Mouse (Mus musculus) stomach, embryonic 14.5 days (tissue): ENCODE results near the gene Gucy2c. TPM values are rescaled to one million over a fixed set of nuclear protein-coding genes. Genes with fewer than 3 reads are reported as not detected.

ENCODE experiments used
- ATAC-seq: fragments of 200-750 bp; cut with Nextera tagmentation; 2 replicates; pipeline ENCODE4 v1.8.0; 2017; ENCODE audit warnings: low read depth, moderate TSS enrichment; ENCODE audit not compliant: insufficient number of reproducible peaks, insufficient read depth, low FRiP score
- H3K27ac ChIP-seq: fragments of 300-500 bp; sonication (generic); 2 replicates; pipeline ENCODE4 v1.5.1; 2014; ENCODE audit warnings: mild to moderate bottlenecking, low read length, moderate library complexity, mixed read lengths
- H3K27me3 ChIP-seq: fragments of 300-500 bp; sonication (generic); 2 replicates; pipeline ENCODE4 v1.6.1; 2014; ENCODE audit warnings: low read length, control low read depth, mixed read lengths; ENCODE audit not compliant: control insufficient read depth, insufficient read depth
- H3K36me3 ChIP-seq: fragments of 300-500 bp; sonication (generic); 2 replicates; pipeline ENCODE4 v1.6.1; 2014; ENCODE audit warnings: mild to moderate bottlenecking, control low read depth, low read length, moderate library complexity, mixed read lengths; ENCODE audit not compliant: control insufficient read depth, insufficient read depth
- H3K4me1 ChIP-seq: fragments of 300-500 bp; sonication (generic); 2 replicates; pipeline ENCODE4 v1.6.1; 2014; ENCODE audit warnings: low read length, control low read depth, mixed read lengths; ENCODE audit not compliant: control insufficient read depth, insufficient read depth
- H3K4me2 ChIP-seq: fragments of 300-500 bp; sonication (generic); replicated peaks from 2 replicates; pipeline ENCODE4 v1.6.1; 2014; ENCODE audit warnings: low read depth, low read length, control low read depth
- H3K4me3 ChIP-seq: fragments of 300-500 bp; sonication (generic); 2 replicates; pipeline ENCODE4 v1.5.1; 2014; ENCODE audit warnings: low read depth, low read length, control low read depth
- H3K9ac ChIP-seq: fragments of 300-500 bp; sonication (generic); replicated peaks from 2 replicates; pipeline ENCODE4 v1.6.1; 2014; ENCODE audit warnings: low read depth, mild to moderate bottlenecking, control low read depth, low read length, moderate library complexity, mixed read lengths
- H3K9me3 ChIP-seq: fragments of 300-500 bp; sonication (generic); 2 replicates; pipeline ENCODE4 v1.6.1; 2016; ENCODE audit warnings: low read depth, low read length, control low read depth; ENCODE audit not compliant: control insufficient read depth
- WGBS: fragments of 180-500 bp; shearing (Covaris S2); extraction: QIAGEN DNeasy Blood & Tissue Kit; methylation state at CpG from one replicate; pipeline ENCODE4 v1.1.7; 2014; 5-methylcytosine and 5-hydroxymethylcytosine counted together
- polyA plus RNA-seq: library from polyadenylated mRNA; unstranded; fragments of >200 nt; fragmentation: Nextera tagmentation; extraction: Ambion mirVana; gene quantifications from 2 replicates; pipeline ENCODE4 v1.2.1, GENCODE M21; 2014

Gucy2c gene
- polyA plus RNA-seq, 1 experiment from 2014 or later = 1.6 TPM

DNA sequence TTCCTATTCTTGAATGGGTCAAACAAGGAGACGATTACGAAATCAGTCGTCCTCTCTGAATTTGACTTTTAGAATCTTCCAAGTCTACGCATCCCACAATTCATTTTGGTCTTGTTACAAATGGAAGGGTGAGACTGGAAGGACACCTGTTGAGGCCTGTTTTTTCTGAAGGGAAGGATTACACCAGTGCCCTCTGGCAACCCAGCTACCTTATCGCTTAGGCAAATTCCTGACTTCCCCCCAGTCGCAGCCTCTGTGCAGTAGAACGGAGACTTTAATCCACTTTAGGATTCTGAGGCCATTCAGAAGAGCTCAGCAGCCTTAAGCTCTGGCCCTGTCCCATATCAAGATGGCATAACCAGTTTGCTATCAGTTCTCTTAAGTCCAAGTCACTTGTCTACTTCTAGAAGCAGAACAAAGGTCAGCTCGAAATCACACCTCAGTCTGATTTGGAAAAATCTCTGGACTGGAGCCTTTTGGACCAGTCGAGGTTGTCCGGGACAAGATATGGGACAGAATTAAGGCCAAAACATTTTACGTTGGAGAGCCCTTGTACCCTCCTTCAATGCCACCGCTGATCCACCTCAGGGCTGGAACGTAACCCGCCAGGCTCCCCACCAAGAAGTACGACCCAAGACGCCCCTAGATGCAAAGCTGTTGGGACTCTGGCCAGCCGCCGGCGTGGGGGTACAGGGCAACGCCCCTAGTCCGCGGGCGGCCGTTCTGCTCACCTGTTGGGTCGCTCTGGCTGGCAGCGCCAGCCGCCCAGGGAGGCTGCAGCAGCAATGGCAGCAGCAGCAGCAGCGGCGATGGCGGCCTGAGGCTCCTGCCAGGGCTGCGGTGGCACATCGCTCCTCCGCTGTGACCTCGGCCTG is 120.5 kb downstream of the Gucy2c start:
- peak overlapping the region; percentile 38; the same call in 1 of the 2 replicates for H3K9ac ChIP-seq
- H3K36me3 ChIP-seq = no peaks in the 10 kb centered on the region
- 23% methylated on average over 30 of the region's 34 CpGs for WGBS
- H3K9me3 ChIP-seq = no peaks in the 10 kb centered on the region
- H3K4me3 ChIP-seq = peak overlapping the region; percentile 25
- no peak overlapping the region for H3K27ac ChIP-seq
- H3K4me2 ChIP-seq = peak overlapping the region; percentile 59
- peaks cover 7% of the 10 kb centered on the region; the same call in 1 of the 2 replicates for H3K4me1 ChIP-seq
- peaks cover 15% of the 10 kb centered on the region for H3K27me3 ChIP-seq
- no peak for ATAC-seq

DNA sequence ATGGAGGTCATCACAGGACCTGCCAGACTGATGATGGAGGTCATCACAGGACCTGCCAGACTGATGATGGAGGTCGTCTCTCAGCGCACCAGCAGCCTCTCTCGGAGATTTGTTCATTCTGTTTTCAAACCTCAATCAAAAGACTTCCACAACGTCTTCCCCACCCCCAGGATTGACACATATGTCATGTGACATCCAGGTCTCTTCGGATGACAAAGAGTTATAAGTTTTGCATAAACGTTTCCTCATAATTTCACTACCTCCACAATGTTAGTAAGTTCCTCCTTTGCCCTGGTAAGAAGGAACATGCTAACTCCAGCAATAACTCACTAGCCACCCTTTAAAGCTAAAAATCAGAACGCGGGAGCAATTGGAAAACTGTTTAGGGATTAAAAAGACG is 122.3 kb downstream of the Gucy2c start:
- H3K4me1 ChIP-seq = peaks cover 7% of the 10 kb centered on the region; the same call in 1 of the 2 replicates
- no peaks in the 10 kb centered on the region for H3K36me3 ChIP-seq
- no peak overlapping the region for H3K9ac ChIP-seq
- no peak overlapping the region for H3K27ac ChIP-seq
- H3K9me3 ChIP-seq = no peaks in the 10 kb centered on the region
- H3K27me3 ChIP-seq = peaks cover 15% of the 10 kb centered on the region
- ATAC-seq = no peak
- H3K4me3 ChIP-seq = no peak overlapping the region
- whole genome bisulfite sequencing = 86% methylated on average over 9 of the region's 9 CpGs
- H3K4me2 ChIP-seq = no peak overlapping the region

DNA sequence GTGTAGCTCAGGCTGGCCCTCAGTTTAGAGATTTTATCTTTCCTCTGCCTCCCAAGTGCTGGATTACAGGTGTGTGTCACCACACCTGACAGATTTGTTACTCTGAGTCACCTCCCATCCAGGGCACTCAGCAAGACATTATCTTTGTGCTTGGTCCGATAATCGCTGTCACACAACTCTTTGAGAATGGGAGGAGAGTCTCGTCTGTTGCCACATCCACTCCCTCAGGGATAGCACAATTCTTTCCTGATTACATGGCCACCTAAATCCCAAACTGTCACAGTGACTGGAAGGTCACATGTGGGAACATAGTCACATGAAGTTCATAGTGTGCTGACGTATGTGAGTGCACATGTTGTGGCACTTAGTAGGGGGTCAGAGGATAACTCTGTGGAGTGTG is 123.3 kb downstream of the Gucy2c start:
- Histone ChIP-seq H3K4me1 (peaks cover 7% of the 10 kb centered on the region; the same call in 1 of the 2 replicates), H3K36me3 (no peaks in the 10 kb centered on the region), H3K4me2 (no peak overlapping the region), H3K9me3 (no peaks in the 10 kb centered on the region), H3K4me3 (no peak overlapping the region), H3K27me3 (peaks cover 15% of the 10 kb centered on the region), H3K27ac (no peak overlapping the region), H3K9ac (no peak overlapping the region)
- WGBS = 84% methylated on average over 4 of the region's 4 CpGs
- no peak for ATAC-seq

DNA sequence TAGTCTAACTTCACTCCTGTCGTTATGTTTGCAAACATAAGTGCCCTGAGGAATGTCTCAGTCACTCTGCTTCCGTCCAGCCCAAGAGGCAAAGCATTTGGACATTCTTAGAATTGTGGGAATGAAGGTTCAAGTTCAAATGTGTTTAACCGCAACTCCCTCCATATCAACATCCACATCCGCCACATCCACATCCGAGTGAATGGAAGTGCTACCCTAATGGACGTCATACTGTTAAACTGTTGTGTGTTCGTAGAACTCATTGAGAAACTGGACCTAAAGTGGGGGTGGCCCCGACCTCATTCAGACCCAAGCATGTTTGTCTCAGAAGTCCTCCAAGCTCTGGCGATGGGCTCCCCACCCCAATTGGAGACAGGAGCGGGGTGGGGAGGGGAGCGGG is 125.8 kb downstream of the Gucy2c start:
- no peaks in the 10 kb centered on the region for H3K27me3 ChIP-seq
- H3K4me2 ChIP-seq = no peak overlapping the region; the same call in 1 of the 2 replicates
- H3K27ac ChIP-seq = no peak overlapping the region
- H3K4me1 ChIP-seq = no peaks in the 10 kb centered on the region
- H3K9ac ChIP-seq = no peak overlapping the region
- H3K9me3 ChIP-seq = no peaks in the 10 kb centered on the region
- 55% methylated on average over 11 of the region's 11 CpGs for WGBS
- H3K4me3 ChIP-seq = no peak overlapping the region
- no peak for ATAC-seq
- H3K36me3 ChIP-seq = no peaks in the 10 kb centered on the region

DNA sequence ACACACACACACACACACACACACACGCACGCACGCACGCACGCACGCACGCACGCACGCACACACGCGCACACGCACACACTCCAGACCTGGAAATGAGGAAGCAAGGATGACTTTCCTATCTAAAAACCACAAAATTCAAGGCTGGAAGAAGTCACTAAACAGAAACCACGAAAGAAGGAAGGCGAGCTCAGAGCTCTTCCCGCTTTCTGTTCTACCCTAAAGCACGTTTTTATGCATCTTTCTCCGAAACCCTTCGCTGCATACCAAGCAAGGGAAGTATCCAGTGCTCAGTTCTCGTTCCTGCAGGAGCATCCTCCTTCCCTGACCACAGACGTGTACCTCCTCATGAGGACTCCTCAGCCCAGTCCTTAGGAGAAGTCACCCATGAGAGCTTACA is 127.1 kb downstream of the Gucy2c start:
- 83% methylated on average over 20 of the region's 20 CpGs for WGBS
- Histone ChIP-seq H3K9me3 (no peaks in the 10 kb centered on the region), H3K4me2 (no peak overlapping the region), H3K4me3 (no peak overlapping the region), H3K36me3 (no peaks in the 10 kb centered on the region), H3K9ac (no peak overlapping the region), H3K27me3 (no peaks in the 10 kb centered on the region), H3K27ac (no peak overlapping the region), H3K4me1 (no peaks in the 10 kb centered on the region)
- ATAC-seq = no peak

DNA sequence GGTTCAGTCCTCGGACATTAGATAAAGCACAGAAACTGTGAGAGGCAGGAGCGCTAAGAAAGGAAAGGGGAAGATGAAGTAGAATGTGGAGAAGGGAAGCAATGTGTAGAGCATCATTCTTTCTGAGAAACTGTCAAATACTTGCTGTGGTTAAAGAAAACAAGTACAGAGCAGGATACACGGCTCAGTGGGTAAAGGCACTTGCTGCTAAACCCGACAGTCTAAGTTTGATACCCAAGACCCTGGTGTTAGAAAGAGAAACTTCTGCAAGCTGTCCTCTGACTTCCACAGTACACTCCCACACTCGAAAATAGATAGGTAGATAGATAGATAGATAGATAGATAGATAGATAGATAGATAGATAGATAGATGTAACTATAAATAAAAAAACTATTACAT is 128.2 kb downstream of the Gucy2c start:
- H3K36me3 ChIP-seq = no peaks in the 10 kb centered on the region
- no peak for ATAC-seq
- no peak overlapping the region for H3K4me2 ChIP-seq
- H3K4me1 ChIP-seq = no peaks in the 10 kb centered on the region
- no peaks in the 10 kb centered on the region for H3K9me3 ChIP-seq
- no peak overlapping the region for H3K27ac ChIP-seq
- no peaks in the 10 kb centered on the region for H3K27me3 ChIP-seq
- no peak overlapping the region for H3K9ac ChIP-seq
- 52% methylated on average over 5 of the region's 5 CpGs for WGBS
- no peak overlapping the region for H3K4me3 ChIP-seq

DNA sequence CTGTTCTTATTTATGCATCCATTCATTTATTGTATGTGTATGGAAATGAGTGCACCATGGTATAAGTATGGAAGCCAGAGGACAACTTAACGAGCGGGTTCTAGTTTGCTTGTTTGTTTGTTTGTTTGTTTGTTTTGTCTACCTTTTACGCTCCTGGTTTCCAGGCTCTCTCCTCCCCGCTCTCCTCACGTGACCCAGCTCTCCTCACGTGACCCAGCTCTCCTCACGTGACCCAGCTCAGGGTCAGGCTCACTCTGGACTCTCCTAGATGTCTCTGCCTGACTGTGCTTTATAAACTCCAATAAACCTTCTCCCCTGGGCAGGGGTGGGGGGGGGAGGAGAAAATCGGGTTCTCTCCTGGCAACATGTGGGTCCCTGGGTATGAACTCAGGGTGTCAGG is 130.9 kb downstream of the Gucy2c start:
- H3K4me2 ChIP-seq = no peak overlapping the region
- ATAC-seq = no peak
- 84% methylated on average over 8 of the region's 8 CpGs for WGBS
- no peak overlapping the region for H3K9ac ChIP-seq
- no peaks in the 10 kb centered on the region for H3K4me1 ChIP-seq
- H3K4me3 ChIP-seq = no peak overlapping the region
- no peaks in the 10 kb centered on the region for H3K36me3 ChIP-seq
- no peak overlapping the region for H3K27ac ChIP-seq
- no peaks in the 10 kb centered on the region for H3K27me3 ChIP-seq
- no peaks in the 10 kb centered on the region for H3K9me3 ChIP-seq

DNA sequence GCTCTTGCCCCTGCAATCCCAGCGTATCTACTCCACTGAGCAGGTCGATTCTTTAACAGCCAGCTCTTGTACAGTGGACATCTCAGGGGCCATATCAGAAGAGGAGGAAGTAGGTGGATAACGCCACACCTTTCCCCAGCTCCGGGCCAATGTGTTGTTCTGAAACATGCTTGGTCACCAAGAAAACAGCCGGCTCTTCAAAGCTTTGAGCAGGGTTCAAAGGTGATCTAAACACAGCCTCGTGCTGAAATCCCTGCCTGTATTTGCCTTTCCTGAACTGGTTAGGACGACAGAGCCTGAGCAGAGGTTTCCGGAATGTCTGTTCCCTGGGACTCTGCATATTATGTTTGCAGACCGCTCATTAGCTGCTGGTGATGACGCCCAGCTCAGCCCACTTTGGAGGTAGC is 134.1 kb downstream of the Gucy2c start:
- Histone ChIP-seq H3K27ac (no peak overlapping the region), H3K9ac (no peak overlapping the region), H3K9me3 (peaks cover 3% of the 10 kb centered on the region; the same call in 1 of the 2 replicates), H3K4me2 (no peak overlapping the region), H3K36me3 (no peaks in the 10 kb centered on the region), H3K27me3 (no peaks in the 10 kb centered on the region), H3K4me3 (no peak overlapping the region), H3K4me1 (no peaks in the 10 kb centered on the region)
- 31% methylated on average over 10 of the region's 10 CpGs for WGBS
- peak; percentile 53 for ATAC-seq
